Mouse (Mus musculus) small intestine, adult 2 months (tissue): ENCODE measurements around the gene Rps6ka1.

Experiments
- CTCF ChIP-seq: fragments of 200-500 bp; IDR thresholded peaks from 2 replicates; pipeline ENCODE4 v1.5.1; 2012; ENCODE audit warnings: low read depth, mild to moderate bottlenecking, control low read depth, inconsistent platforms, low read length, moderate library complexity, mixed read lengths; ENCODE audit not compliant: insufficient replicate concordance, insufficient read length; ENCODE audit errors: extremely low read depth
- POLR2A ChIP-seq: fragments of 200-500 bp; IDR thresholded peaks from 2 replicates; pipeline ENCODE4 v1.6.1; 2012; ENCODE audit warnings: low read depth, mild to moderate bottlenecking, control low read depth, inconsistent platforms, low read length, moderate library complexity

DNA sequence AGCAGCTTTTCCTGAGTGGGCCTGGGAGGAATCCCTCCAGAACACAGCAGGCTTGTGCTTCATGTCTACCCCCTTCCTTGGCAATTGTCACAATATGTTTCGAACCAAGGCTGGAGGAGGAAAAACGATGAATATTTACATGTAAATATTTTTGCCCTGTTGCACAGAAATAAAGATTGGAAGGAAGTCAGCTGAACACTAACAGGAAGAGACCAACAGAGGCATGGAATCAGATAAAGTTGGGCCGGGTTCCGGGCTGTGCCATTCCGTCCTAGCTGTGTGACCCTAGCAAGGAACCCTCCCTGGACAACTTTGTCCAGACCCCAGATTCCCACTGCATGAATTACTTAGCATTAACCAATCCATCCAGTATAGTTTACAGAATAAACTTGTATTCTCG is 20.5 kb upstream of the Rps6ka1 start:
- no peak for TF ChIP-seq CTCF
- TF ChIP-seq POLR2A, result no peak
